Mouse (Mus musculus): ENCODE data around the gene Hist3h2a.

The Hist3h2a gene

GRCm38 (mm10) chr11:58993091-58993670 lies 38.7 kb downstream of the Hist3h2a start:
- no peak for DNase-seq (ENCODE audit: low spot score)

GRCm38 (mm10) chr11:58994337-58994826 lies 39.9 kb downstream of the Hist3h2a start:
- DNase-seq (ENCODE audit: low spot score) = no peak

GRCm38 (mm10) chr11:58995061-58995806 lies 40.7 kb downstream of the Hist3h2a start:
- no peak for DNase-seq (ENCODE audit: low spot score)

- DNase-seq (ENCODE audit: low spot score) = no peak
Observed at GRCm38 (mm10) chr11:58995807-58996370, 41.4 kb downstream of the Hist3h2a start.

- DNase-seq (ENCODE audit: low spot score) = no peak
Observed at GRCm38 (mm10) chr11:58997541-58997940, 43.1 kb downstream of the Hist3h2a start.

- peak; percentile 22 for DNase-seq (ENCODE audit: low spot score)
Observed at GRCm38 (mm10) chr11:58999158-58999557, 44.7 kb downstream of the Hist3h2a start.

- no peak for DNase-seq (ENCODE audit: low spot score)
Observed at GRCm38 (mm10) chr11:58999830-59000229, 45.3 kb downstream of the Hist3h2a start.

GRCm38 (mm10) chr11:59000635-59001034 lies 46.1 kb downstream of the Hist3h2a start:
- no peak for DNase-seq (ENCODE audit: low spot score)

- DNase-seq (ENCODE audit: low spot score) = no peak
Observed at GRCm38 (mm10) chr11:59002327-59003079, 48.0 kb downstream of the Hist3h2a start.

Measured in MN1 (cell line).